Mouse (Mus musculus): Measurements from ENCODE around the gene Nfe2. TPM values are rescaled to one million over a fixed set of nuclear protein-coding genes. Genes with fewer than 3 reads are reported as not detected.

Gene Nfe2
- polyA plus RNA-seq, 1 experiment from 2014 or later: 1.9 TPM

GRCm38 (mm10) chr15:103295851-103296250 is 37.6 kb upstream of the Nfe2 start:
- 26% methylated on average over 5 of the region's 5 CpGs for WGBS
- Histone ChIP-seq H3K9me3 (ENCODE audit: control insufficient read depth, low read length) (no peaks in the 10 kb centered on the region), H3K27ac (ENCODE audit: low read depth) (no peak overlapping the region), H3K27me3 (replicated peaks; ENCODE audit: control insufficient read depth, insufficient read depth, low read length) (no peaks in the 10 kb centered on the region), H3K4me3 (ENCODE audit: low read depth, low read length) (no peak overlapping the region), H3K36me3 (ENCODE audit: control insufficient read depth, insufficient read depth, low read length) (peaks cover 73% of the 10 kb centered on the region), H3K4me1 (replicated peaks; ENCODE audit: control insufficient read depth, insufficient read depth, low read length) (peaks cover 30% of the 10 kb centered on the region), H3K4me2 (ENCODE audit: low read length) (no peak overlapping the region), H3K9ac (ENCODE audit: low read length) (no peak overlapping the region)
- ATAC-seq (replicated peaks; ENCODE audit: low FRiP score, low TSS enrichment, low read depth) (no peak), DNase-seq (ENCODE audit: low spot score) (no peak)

GRCm38 (mm10) chr15:103294649-103295048 is 36.4 kb upstream of the Nfe2 start:
- ATAC-seq (replicated peaks; ENCODE audit: low FRiP score, low TSS enrichment, low read depth): no peak
- Histone ChIP-seq H3K36me3 (ENCODE audit: control insufficient read depth, insufficient read depth, low read length) (peaks cover 82% of the 10 kb centered on the region), H3K4me1 (replicated peaks; ENCODE audit: control insufficient read depth, insufficient read depth, low read length) (peaks cover 22% of the 10 kb centered on the region), H3K4me3 (ENCODE audit: low read depth, low read length) (no peak overlapping the region), H3K9ac (ENCODE audit: low read length) (no peak overlapping the region), H3K27me3 (replicated peaks; ENCODE audit: control insufficient read depth, insufficient read depth, low read length) (no peaks in the 10 kb centered on the region), H3K4me2 (ENCODE audit: low read length) (no peak overlapping the region), H3K27ac (ENCODE audit: low read depth) (no peak overlapping the region), H3K9me3 (ENCODE audit: control insufficient read depth, low read length) (no peaks in the 10 kb centered on the region)
- no peak for DNase-seq (ENCODE audit: low spot score)
- 90% methylated on average over 2 of the region's 2 CpGs for WGBS

DNA sequence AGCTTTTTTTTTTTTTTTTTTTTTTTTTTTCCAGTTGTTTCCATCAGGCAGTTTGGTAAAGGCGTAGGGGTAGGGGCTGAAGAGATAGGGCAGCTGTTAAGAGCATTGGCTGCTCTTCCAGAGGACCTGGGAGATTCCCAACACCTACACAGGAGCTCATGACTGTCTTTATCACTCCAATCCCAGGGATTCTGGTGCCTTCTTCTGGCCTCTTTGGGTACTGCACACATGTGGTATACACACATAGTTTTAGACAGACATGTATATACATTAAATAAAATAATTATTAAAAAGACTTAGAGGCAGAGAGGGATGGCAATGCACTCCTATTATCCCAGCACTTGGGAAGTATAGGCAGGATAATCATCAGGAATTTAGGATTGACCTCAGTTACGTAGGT is 35.2 kb upstream of the Nfe2 start:
- Histone ChIP-seq H3K9ac (ENCODE audit: low read length) (no peak overlapping the region), H3K4me2 (ENCODE audit: low read length) (no peak overlapping the region), H3K9me3 (ENCODE audit: control insufficient read depth, low read length) (no peaks in the 10 kb centered on the region), H3K27ac (ENCODE audit: low read depth) (no peak overlapping the region), H3K4me3 (ENCODE audit: low read depth, low read length) (no peak overlapping the region), H3K36me3 (ENCODE audit: control insufficient read depth, insufficient read depth, low read length) (peaks cover 81% of the 10 kb centered on the region), H3K27me3 (replicated peaks; ENCODE audit: control insufficient read depth, insufficient read depth, low read length) (no peaks in the 10 kb centered on the region), H3K4me1 (replicated peaks; ENCODE audit: control insufficient read depth, insufficient read depth, low read length) (peaks cover 11% of the 10 kb centered on the region; the same call in 1 of the 2 replicates)
- no peak for ATAC-seq (replicated peaks; ENCODE audit: low FRiP score, low TSS enrichment, low read depth)
- 95% methylated on average over 2 of the region's 2 CpGs for WGBS
- no peak for DNase-seq (ENCODE audit: low spot score)

DNA sequence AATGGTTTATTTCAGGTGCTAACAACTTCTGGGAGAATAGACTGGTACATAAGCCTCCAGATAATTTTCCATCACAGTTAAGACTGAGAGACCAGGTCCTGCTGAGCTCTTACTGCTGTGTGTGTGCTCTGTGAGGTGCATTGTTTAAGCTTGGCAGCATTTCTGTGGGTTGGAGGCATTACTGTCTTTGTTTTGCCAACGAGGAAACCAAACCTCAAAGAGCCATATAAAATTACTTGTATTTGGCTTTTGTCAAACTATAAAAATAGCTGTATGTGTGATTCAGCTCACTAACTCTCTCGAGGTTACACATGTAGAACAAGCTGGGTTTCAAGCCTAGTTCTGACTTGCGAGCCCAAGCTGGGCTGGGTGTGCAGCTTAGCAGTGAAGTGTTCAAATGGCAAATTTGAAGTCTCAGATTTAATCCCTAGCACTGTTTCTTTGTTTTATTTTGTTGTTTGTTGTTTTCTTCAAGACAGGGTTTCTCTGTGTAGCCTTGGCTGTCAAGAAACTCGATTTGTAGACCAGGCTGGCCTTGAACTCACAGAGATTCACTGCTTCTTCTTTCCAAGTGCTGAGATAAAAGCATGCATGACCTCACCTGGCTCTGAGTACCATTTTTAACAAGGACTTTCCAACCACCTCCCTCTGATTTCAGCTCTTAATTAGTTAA is 34.6 kb upstream of the Nfe2 start:
- peaks cover 75% of the 10 kb centered on the region for H3K36me3 ChIP-seq (ENCODE audit: control insufficient read depth, insufficient read depth, low read length)

GRCm38 (mm10) chr15:103290843-103291242 is 32.6 kb upstream of the Nfe2 start:
- Histone ChIP-seq H3K9me3 (ENCODE audit: control insufficient read depth, low read length) (no peaks in the 10 kb centered on the region), H3K27me3 (replicated peaks; ENCODE audit: control insufficient read depth, insufficient read depth, low read length) (no peaks in the 10 kb centered on the region), H3K4me2 (ENCODE audit: low read length) (no peak overlapping the region), H3K9ac (ENCODE audit: low read length) (no peak overlapping the region), H3K4me3 (ENCODE audit: low read depth, low read length) (no peak overlapping the region), H3K4me1 (replicated peaks; ENCODE audit: control insufficient read depth, insufficient read depth, low read length) (peaks cover 10% of the 10 kb centered on the region; the same call in 1 of the 2 replicates), H3K27ac (ENCODE audit: low read depth) (no peak overlapping the region), H3K36me3 (ENCODE audit: control insufficient read depth, insufficient read depth, low read length) (peaks cover 64% of the 10 kb centered on the region)
- WGBS: 65% methylated on average over 9 of the region's 9 CpGs
- ATAC-seq (replicated peaks; ENCODE audit: low FRiP score, low TSS enrichment, low read depth) (no peak), DNase-seq (ENCODE audit: low spot score) (no peak)

More for the DNA sequence above, 34.6 kb upstream of the Nfe2 start:
- DNase-seq (ENCODE audit: low spot score) (no peak), ATAC-seq (replicated peaks; ENCODE audit: low FRiP score, low TSS enrichment, low read depth) (no peak)
- no peaks in the 10 kb centered on the region for H3K9me3 ChIP-seq (ENCODE audit: control insufficient read depth, low read length)
- WGBS: 94% methylated on average over 4 of the region's 4 CpGs
- no peaks in the 10 kb centered on the region for H3K27me3 ChIP-seq (replicated peaks; ENCODE audit: control insufficient read depth, insufficient read depth, low read length)
- H3K27ac ChIP-seq (ENCODE audit: low read depth): no peak overlapping the region
- H3K4me1 ChIP-seq (replicated peaks; ENCODE audit: control insufficient read depth, insufficient read depth, low read length): peaks cover 11% of the 10 kb centered on the region; the same call in 1 of the 2 replicates
- no peak overlapping the region for H3K4me2 ChIP-seq (ENCODE audit: low read length)
- H3K9ac ChIP-seq (ENCODE audit: low read length): no peak overlapping the region
- H3K4me3 ChIP-seq (ENCODE audit: low read depth, low read length): no peak overlapping the region

- Histone ChIP-seq H3K36me3 (ENCODE audit: control insufficient read depth, insufficient read depth, low read length) (peaks cover 60% of the 10 kb centered on the region), H3K4me2 (ENCODE audit: low read length) (no peak overlapping the region), H3K27ac (ENCODE audit: low read depth) (no peak overlapping the region), H3K4me1 (replicated peaks; ENCODE audit: control insufficient read depth, insufficient read depth, low read length) (peaks cover 10% of the 10 kb centered on the region; the same call in 1 of the 2 replicates), H3K4me3 (ENCODE audit: low read depth, low read length) (no peak overlapping the region), H3K9me3 (ENCODE audit: control insufficient read depth, low read length) (no peaks in the 10 kb centered on the region), H3K9ac (ENCODE audit: low read length) (no peak overlapping the region), H3K27me3 (replicated peaks; ENCODE audit: control insufficient read depth, insufficient read depth, low read length) (no peaks in the 10 kb centered on the region)
- WGBS: 52% methylated on average over 6 of the region's 6 CpGs
- ATAC-seq (replicated peaks; ENCODE audit: low FRiP score, low TSS enrichment, low read depth) (no peak), DNase-seq (ENCODE audit: low spot score) (no peak)
Observed at GRCm38 (mm10) chr15:103290417-103290816, 32.2 kb upstream of the Nfe2 start.

DNA sequence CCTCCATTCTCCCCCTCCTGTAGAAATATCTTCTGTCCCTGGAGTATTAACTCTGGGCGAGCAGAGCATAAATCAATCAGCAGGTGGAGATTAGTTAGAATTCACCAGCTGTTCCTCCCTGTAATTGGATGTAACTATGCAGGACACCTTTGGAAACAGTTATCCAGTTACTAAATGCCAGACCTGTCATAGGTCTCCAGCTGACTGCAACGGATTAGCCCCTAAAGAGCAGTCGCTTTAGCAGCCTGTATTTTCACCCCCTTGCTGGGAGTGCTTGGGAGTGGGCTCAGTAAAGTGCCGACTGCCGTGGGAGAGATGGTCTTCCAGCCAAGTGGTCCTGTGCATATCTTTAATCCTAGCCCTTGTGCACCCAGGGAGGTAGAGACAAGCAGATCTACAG is 31.4 kb upstream of the Nfe2 start:
- Histone ChIP-seq H3K4me3 (ENCODE audit: low read depth, low read length) (no peak overlapping the region), H3K4me1 (replicated peaks; ENCODE audit: control insufficient read depth, insufficient read depth, low read length) (peaks cover 13% of the 10 kb centered on the region; the same call in 1 of the 2 replicates), H3K27ac (ENCODE audit: low read depth) (no peak overlapping the region), H3K27me3 (replicated peaks; ENCODE audit: control insufficient read depth, insufficient read depth, low read length) (no peaks in the 10 kb centered on the region), H3K36me3 (ENCODE audit: control insufficient read depth, insufficient read depth, low read length) (peaks cover 56% of the 10 kb centered on the region), H3K9me3 (ENCODE audit: control insufficient read depth, low read length) (no peaks in the 10 kb centered on the region), H3K9ac (ENCODE audit: low read length) (no peak overlapping the region), H3K4me2 (ENCODE audit: low read length) (no peak overlapping the region)
- 52% methylated on average over 5 of the region's 5 CpGs for WGBS
- no peak for ATAC-seq (replicated peaks; ENCODE audit: low FRiP score, low TSS enrichment, low read depth)
- DNase-seq (ENCODE audit: low spot score): no peak

- H3K36me3 ChIP-seq (ENCODE audit: control insufficient read depth, insufficient read depth, low read length): peaks cover 26% of the 10 kb centered on the region
- WGBS: 68% methylated on average over 1 of the region's 1 CpGs
- H3K27ac ChIP-seq (ENCODE audit: low read depth): no peak overlapping the region
- H3K27me3 ChIP-seq (replicated peaks; ENCODE audit: control insufficient read depth, insufficient read depth, low read length): no peaks in the 10 kb centered on the region
- H3K4me3 ChIP-seq (ENCODE audit: low read depth, low read length): no peak overlapping the region
- H3K9me3 ChIP-seq (ENCODE audit: control insufficient read depth, low read length): no peaks in the 10 kb centered on the region
- ATAC-seq (replicated peaks; ENCODE audit: low FRiP score, low TSS enrichment, low read depth) (no peak), DNase-seq (ENCODE audit: low spot score) (no peak)
- no peak overlapping the region for H3K9ac ChIP-seq (ENCODE audit: low read length)
- H3K4me1 ChIP-seq (replicated peaks; ENCODE audit: control insufficient read depth, insufficient read depth, low read length): peaks cover 13% of the 10 kb centered on the region; the same call in 1 of the 2 replicates
- no peak overlapping the region for H3K4me2 ChIP-seq (ENCODE audit: low read length)
Observed at GRCm38 (mm10) chr15:103285778-103286417, 27.7 kb upstream of the Nfe2 start.

Data from intestine, embryonic 14.5 days (tissue).